Mouse (Mus musculus): Measurements from ENCODE around the gene Cbln1.

The Cbln1 gene

GRCm38 (mm10) chr8:87468958-87469815 is 3.2 kb downstream of the Cbln1 start:
- DNase-seq = no peak

GRCm38 (mm10) chr8:87468416-87468957 is 3.9 kb downstream of the Cbln1 start:
- no peak for DNase-seq

- DNase-seq = no peak
These were observed 4.5 kb downstream of the Cbln1 start for GRCm38 (mm10) chr8:87467906-87468305.

- DNase-seq = no peak
These were observed 5.3 kb downstream of the Cbln1 start for GRCm38 (mm10) chr8:87466936-87467602.

GRCm38 (mm10) chr8:87466335-87466734 is 6.1 kb downstream of the Cbln1 start:
- DNase-seq = no peak

- no peak for DNase-seq
These were observed 8.0 kb downstream of the Cbln1 start for GRCm38 (mm10) chr8:87464446-87464845.

- no peak for DNase-seq
These were observed 10.6 kb downstream of the Cbln1 start for GRCm38 (mm10) chr8:87461801-87462200.

GRCm38 (mm10) chr8:87456949-87457348 is 15.5 kb downstream of the Cbln1 start:
- no peak for DNase-seq

GRCm38 (mm10) chr8:87452815-87453214 is 19.6 kb downstream of the Cbln1 start:
- no peak for DNase-seq

GRCm38 (mm10) chr8:87451737-87452136 is 20.7 kb downstream of the Cbln1 start:
- DNase-seq = no peak

GRCm38 (mm10) chr8:87434592-87434991 is 37.8 kb downstream of the Cbln1 start:
- no peak for DNase-seq

- no peak for DNase-seq
These were observed 45.2 kb downstream of the Cbln1 start for GRCm38 (mm10) chr8:87427188-87427587.

- no peak for DNase-seq
These were observed 47.7 kb downstream of the Cbln1 start for GRCm38 (mm10) chr8:87424706-87425105.

GRCm38 (mm10) chr8:87421697-87422096 is 50.7 kb downstream of the Cbln1 start:
- DNase-seq = no peak
